Comparison of ENCODE assay signal across 16 mouse cellular contexts in genomic region chr1:164139464-164139863, GRCm38 (mm10). TPM values are rescaled to one million over a fixed set of nuclear protein-coding genes. Genes with fewer than 3 reads are reported as not detected.
"Had no signal": no experiment of that assay in that cellular context is flagged by ENCODE, and none has a peak within 500 bp of the region (broad histone marks: within the 10 kb centered on the region; RNA-seq: fewer than 3 reads in every experiment).

No protein-coding gene starts in this region.

- H3K36me3 ChIP-seq: liver, embryonic 12.5 days; midbrain, embryonic 13.5 days; midbrain, embryonic 15.5 days; neural tube, embryonic 12.5 days; stomach, embryonic 15.5 days had no signal

- H3K27me3 ChIP-seq: liver, embryonic 12.5 days; megakaryocyte, embryonic 14.5 days; midbrain, embryonic 13.5 days; midbrain, embryonic 15.5 days; neural tube, embryonic 12.5 days; stomach, embryonic 15.5 days had no signal

- DNase-seq: lung, adult 18-20 months; lung, embryonic 14.5 days; lung, postnatal 10 days; lung, postnatal 36 days; right cerebral cortex, postnatal 25 days; right cerebral cortex, postnatal 4 days; thymus, adult 2 months; thymus, postnatal 25 days; thymus, postnatal 4 days had no signal

RNA-seq across cellular contexts. Expression of gene Selp, which starts 24.4 kb away (rescaled TPM):
- total RNA-seq: midbrain, postnatal 0 days had no signal
